Mouse (Mus musculus): ENCODE data around the gene Trpc2.
"Not testable (repeated sequence)": the region's sequence is repeated elsewhere in the genome, so short reads cannot be mapped to it uniquely, and the experiment has no call there.

Trpc2 gene

DNA sequence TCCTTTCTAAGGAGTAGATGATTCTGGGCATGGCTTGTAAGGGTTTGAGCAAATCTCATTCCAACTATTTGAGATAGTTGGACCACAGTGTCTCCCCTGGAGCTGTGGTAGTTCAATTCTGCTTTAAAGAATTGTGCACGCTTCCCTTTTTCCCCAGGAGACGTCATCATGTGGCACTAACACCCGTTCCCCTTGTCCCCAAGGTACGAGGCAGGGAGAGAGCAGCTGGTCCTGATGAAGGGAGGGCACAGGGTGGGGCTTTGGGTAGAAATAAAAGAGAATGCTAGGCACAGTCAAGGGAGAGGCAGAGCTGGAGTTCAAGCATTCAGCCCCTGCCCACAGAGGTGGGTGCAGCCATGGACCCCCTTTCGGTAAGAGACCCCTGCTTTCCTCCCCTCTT is at the start of gene Trpc2:
Gene Trpc2 (plus strand): TSS at position 301 of the 400 bp plus-strand sequence.
- DNase-seq (ENCODE audit: low read depth, low spot score), result no peak

- no peak for DNase-seq (ENCODE audit: low read depth, low spot score)
Measured at GRCm38 (mm10) chr7:102034904-102035303, 48.0 kb upstream of the Trpc2 start.

DNA sequence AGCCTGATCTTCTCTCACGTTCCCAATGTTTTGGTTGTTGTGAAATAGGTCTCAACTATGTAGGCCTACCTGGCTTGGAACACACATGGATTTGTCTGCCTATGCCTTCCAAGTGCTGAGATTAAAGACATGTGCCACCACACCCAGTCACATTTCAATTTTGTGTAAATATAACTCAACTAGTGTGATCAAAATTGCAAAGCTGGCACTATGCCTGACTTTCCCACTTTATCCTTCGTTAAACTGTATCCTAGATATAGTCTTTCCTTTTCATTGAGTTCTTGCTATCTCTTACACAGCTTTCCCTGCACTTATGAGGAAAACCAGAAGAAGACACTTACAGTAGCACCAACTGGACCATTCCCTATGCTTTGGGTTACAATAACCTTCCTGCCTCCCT is 47.4 kb upstream of the Trpc2 start:
- no peak for DNase-seq (ENCODE audit: low read depth, low spot score)

DNA sequence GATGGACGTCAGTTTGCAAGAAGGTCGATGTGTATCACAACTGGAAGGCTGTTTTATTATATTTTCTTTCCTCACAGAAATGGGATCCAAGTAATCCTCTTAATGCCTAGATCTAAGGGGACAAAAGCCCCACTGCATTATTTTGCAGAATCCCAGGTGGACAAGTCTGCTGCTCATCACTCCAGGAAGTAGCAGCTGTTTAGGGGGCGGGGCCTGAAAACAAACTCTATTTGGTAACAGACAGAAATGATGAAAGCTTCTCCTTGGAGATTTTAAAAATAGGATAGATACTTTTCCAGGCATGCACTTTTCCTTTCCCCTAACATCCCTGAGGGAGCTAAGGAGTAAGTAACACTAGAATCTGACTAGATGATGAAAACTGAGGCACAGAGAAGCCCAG is 45.6 kb upstream of the Trpc2 start:
- DNase-seq (ENCODE audit: low read depth, low spot score), result no peak

GRCm38 (mm10) chr7:102042314-102042713 is 40.6 kb upstream of the Trpc2 start:
- DNase-seq (ENCODE audit: low read depth, low spot score), result no peak

- not testable (repeated sequence) for DNase-seq (ENCODE audit: low read depth, low spot score)
Measured at GRCm38 (mm10) chr7:102048524-102048923, 34.4 kb upstream of the Trpc2 start.

DNA sequence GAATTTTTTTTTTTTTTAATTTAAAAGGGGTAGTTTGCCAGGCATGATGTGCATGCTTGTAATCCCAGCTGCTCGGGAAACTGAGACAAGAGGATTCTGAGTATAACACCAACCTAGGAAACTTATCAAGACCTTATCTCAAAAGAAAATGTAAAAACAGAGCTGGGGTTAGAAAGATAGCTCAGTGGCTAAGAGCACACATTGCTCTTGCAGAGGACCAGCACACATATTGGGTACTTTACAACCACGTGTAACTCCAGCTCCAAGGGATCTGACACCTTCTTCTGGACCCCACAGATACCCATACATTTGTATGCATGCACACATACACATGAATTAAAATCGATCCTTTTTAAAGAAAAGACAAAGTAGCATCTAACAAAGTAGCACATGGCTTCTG is 21.6 kb upstream of the Trpc2 start:
- DNase-seq (ENCODE audit: low read depth, low spot score), result no peak

DNA sequence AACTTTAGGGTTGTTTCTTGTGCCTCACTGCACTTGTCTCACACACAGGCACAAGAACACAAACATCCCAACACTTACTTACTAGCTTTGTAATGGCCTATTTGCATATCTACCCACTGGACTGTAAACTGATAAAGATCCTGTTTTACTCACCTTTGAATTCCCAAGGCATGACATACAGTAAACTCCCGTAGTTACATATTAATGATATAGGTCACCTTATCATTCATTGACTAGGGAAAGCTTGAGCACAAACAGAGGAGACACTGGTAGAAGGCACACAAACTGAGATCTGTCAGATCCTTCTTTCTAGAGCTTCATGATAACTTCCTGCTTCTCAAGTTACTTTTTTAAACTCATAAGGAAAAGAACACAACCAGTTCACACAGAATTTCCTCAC is 20.7 kb upstream of the Trpc2 start:
- no peak for DNase-seq (ENCODE audit: low read depth, low spot score)

GRCm38 (mm10) chr7:102063891-102064290 is 19.0 kb upstream of the Trpc2 start:
- DNase-seq (ENCODE audit: low read depth, low spot score), result no peak

- no peak for DNase-seq (ENCODE audit: low read depth, low spot score)
Measured at GRCm38 (mm10) chr7:102064655-102065045, 18.3 kb upstream of the Trpc2 start.

GRCm38 (mm10) chr7:102065046-102065891 is 17.6 kb upstream of the Trpc2 start, which contains the start of the genes Rnf121, Xndc1 and Xntrpc:
TSS of gene Rnf121 (minus strand) at chr7:102065469.
TSS of gene Xndc1 (plus strand) at chr7:102065511.
TSS of gene Xntrpc (plus strand) at chr7:102065713.
- DNase-seq (ENCODE audit: low read depth, low spot score), result peak; percentile 70

GRCm38 (mm10) chr7:102066363-102066762 is 16.6 kb upstream of the Trpc2 start:
- no peak for DNase-seq (ENCODE audit: low read depth, low spot score)

DNA sequence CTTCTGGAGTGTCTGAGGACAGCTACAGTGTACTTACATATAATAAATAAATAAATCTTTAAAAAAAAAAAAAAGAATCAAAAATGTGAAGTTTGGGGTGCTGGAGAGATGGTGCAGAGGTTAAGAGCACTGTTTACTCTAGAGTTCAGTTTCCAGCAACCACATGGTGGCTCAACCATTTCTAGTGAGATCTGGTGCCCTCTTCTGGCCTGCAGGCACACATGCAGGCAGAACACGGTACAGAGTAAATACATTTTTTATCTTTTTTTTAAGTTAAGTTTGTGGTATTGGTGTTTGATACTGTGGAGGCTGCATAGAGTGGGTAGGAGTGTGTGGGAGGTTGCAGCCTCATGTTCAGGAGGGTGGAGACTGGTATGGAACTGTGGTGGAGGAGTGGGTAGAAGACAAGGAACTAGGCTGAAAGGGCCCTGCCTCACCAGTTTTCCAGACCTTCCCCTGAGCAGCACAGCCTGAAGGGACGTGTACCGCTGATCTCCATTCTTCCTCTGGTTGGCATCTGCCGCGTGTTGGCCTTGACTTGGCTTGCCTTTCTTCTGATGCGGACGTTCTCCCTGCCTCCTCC is 6.1 kb upstream of the Trpc2 start:
- no peak for DNase-seq (ENCODE audit: low read depth, low spot score)

- DNase-seq (ENCODE audit: low read depth, low spot score), result no peak
Measured at GRCm38 (mm10) chr7:102078517-102078916, 4.4 kb upstream of the Trpc2 start.

DNA sequence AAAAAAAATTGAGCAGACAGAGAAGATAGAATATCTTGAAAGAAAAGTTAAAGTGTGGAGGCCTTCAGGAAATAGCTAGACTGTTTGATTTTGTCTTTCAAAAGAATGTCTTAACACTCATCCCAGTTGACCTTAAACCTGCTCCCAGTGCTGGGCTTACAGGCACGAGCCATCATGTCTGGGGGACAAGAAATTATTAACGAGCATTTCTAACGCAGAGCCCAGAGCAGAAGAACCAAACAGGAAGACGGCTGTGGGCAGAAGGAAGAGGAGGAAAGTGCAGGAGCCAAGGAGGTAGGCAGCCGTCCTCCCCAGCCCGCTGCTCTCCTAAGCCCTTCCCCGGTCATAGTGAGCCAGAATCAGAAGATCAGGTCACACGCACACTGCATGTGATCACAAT is 2.6 kb upstream of the Trpc2 start:
- DNase-seq (ENCODE audit: low read depth, low spot score), result no peak

DNA sequence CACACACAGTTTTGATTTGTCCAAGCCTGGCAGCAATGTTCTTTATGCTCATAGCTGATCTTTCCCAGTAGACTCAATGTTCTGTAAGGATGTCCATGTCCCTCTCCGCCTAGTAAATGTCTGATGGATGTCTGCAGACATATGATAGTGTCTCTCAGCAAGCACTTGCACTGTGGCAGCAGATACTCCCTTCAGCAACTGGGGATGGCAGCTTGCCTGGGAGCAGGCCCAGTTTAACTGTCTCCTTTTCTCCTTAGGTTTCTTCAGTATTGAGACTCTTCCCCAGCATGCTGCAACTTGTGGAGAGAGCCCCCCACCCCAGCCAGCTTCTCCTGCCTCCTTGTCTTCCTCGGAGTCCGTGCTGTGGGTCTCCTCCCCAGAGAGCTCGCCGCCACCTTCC is 1.1 kb upstream of the Trpc2 start:
- no peak for DNase-seq (ENCODE audit: low read depth, low spot score)

DNA sequence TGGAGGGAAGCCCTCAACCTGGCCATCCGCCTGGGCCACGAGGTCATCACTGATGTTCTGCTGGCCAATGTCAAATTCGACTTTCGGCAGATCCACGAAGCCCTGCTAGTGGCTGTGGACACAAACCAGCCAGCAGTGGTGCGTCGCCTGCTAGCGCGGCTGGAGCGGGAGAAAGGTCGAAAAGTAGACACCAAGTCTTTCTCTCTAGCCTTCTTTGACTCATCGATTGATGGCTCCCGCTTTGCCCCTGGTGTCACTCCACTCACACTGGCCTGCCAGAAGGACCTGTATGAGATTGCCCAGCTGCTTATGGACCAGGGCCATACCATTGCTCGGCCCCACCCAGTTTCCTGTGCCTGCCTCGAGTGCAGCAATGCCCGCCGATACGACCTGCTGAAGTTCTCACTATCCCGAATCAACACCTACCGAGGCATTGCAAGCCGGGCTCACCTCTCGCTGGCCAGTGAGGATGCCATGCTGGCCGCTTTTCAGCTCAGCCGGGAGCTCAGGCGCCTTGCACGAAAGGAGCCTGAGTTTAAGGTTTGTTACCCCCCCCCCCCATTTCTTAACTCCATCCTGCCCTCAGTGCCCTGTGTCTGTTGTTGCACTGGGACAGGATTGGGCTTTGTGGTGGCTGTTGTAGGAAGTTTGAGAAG is 1.3 kb downstream of the Trpc2 start:
- DNase-seq (ENCODE audit: low read depth, low spot score), result no peak

GRCm38 (mm10) chr7:102087336-102087735 is 4.4 kb downstream of the Trpc2 start:
- no peak for DNase-seq (ENCODE audit: low read depth, low spot score)

GRCm38 (mm10) chr7:102099760-102100661 is 17.1 kb downstream of the Trpc2 start:
- peak; percentile 63 for DNase-seq (ENCODE audit: low read depth, low spot score)

DNA sequence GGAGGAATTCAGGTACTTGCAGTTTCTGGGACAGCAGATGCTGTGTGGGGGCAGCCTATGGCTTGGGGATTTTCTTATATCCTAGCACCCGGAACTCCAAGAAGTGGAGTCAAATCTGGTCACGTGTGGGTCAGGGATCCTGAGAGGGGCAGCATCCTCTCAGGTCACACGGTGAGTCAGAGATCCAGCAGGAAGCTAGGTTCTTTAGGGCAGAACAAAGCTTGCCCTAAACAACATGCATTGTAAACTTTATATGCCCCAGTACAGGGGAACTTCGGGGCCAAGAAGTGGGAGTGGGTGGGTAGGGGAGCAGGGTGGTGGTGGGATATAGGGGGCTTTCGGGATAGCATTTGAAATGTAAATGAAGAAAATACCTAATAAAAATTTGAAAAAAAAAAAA is 18.0 kb downstream of the Trpc2 start:
- DNase-seq (ENCODE audit: low read depth, low spot score), result no peak

- DNase-seq (ENCODE audit: low read depth, low spot score), result no peak
Measured at GRCm38 (mm10) chr7:102101487-102101886, 18.6 kb downstream of the Trpc2 start, which contains the start of gene Art1. TSS of gene Art1 (plus strand) at chr7:102101743.
